Mouse (Mus musculus): ENCODE measurements around the gene Spaca4. TPM values are rescaled to one million over a fixed set of nuclear protein-coding genes. Genes with fewer than 3 reads are reported as not detected.

Gene Spaca4
- total RNA-seq, 1 experiment: 0.76 TPM

- no peak for DNase-seq (ENCODE audit: low read depth, low spot score)
- Histone ChIP-seq H3K27ac (ENCODE audit: insufficient read depth, low read depth, low read length, poor library complexity, severe bottlenecking) (no peak overlapping the region), H3K9ac (ENCODE audit: insufficient read depth, low read depth, low read length, poor library complexity, severe bottlenecking) (0 out of 2 replicates have a peak overlapping the region, but pooled peaks have one; percentile 8), H3K36me3 (ENCODE audit: control insufficient read depth, insufficient read depth, low read length, poor library complexity, severe bottlenecking) (peaks cover 29% of the 10 kb centered on the region), H3K4me1 (ENCODE audit: control insufficient read depth in 2 of 2, insufficient read depth in 2 of 2, low read length in 2 of 2, poor library complexity in 1 of 2) (peaks cover 5 to 35% of the 10 kb centered on the region in 2 experiments; a peak in 3 of 4 replicates), H3K9me3 (ENCODE audit: control insufficient read depth, insufficient read depth, low read depth, low read length) (no peaks in the 10 kb centered on the region), H3K4me3 (ENCODE audit: insufficient read depth in 1 of 2, low read depth in 1 of 2, low read length in 2 of 2, poor library complexity in 1 of 2, severe bottlenecking in 1 of 2) (peak overlapping the region in 1 of 2 experiments; percentile 5; a peak in 1 of 4 replicates)
- in situ Hi-C loops (cut with MboI; ENCODE audit: low sequenced_read_pairs in 2 of 2, unreplicated experiment in 2 of 2): no loop called here
- no peak for TF ChIP-seq MAFK (IDR thresholded peaks at IDR 0.05; ENCODE audit: insufficient read depth, low read depth, low read length)
- TF ChIP-seq HCFC1 (IDR thresholded peaks at IDR 0.05; ENCODE audit: borderline replicate concordance, insufficient read depth, low read length): no peak
- TF ChIP-seq ZNF384 (IDR thresholded peaks at IDR 0.05; ENCODE audit: low read depth, low read length): no peak
- TF ChIP-seq CHD2 (IDR thresholded peaks at IDR 0.05; ENCODE audit: low read depth, low read length): no peak
- no peak for TF ChIP-seq ZC3H11A (IDR thresholded peaks at IDR 0.05; ENCODE audit: borderline replicate concordance, low read depth, low read length)
Observed at GRCm38 (mm10) chr7:45710477-45711191, 15.0 kb downstream of the Spaca4 start.

- Histone ChIP-seq H3K9ac (ENCODE audit: insufficient read depth, low read depth, low read length, poor library complexity, severe bottlenecking) (no peak overlapping the region), H3K4me3 (ENCODE audit: insufficient read depth in 1 of 2, low read depth in 1 of 2, low read length in 2 of 2, poor library complexity in 1 of 2, severe bottlenecking in 1 of 2) (no peak overlapping the region), H3K27ac (ENCODE audit: insufficient read depth, low read depth, low read length, poor library complexity, severe bottlenecking) (no peak overlapping the region), H3K4me1 (ENCODE audit: control insufficient read depth in 2 of 2, insufficient read depth in 2 of 2, low read length in 2 of 2, poor library complexity in 1 of 2) (peaks cover 5 to 36% of the 10 kb centered on the region in 2 experiments; a peak in 3 of 4 replicates), H3K36me3 (ENCODE audit: control insufficient read depth, insufficient read depth, low read length, poor library complexity, severe bottlenecking) (peaks cover 29% of the 10 kb centered on the region), H3K9me3 (ENCODE audit: control insufficient read depth, insufficient read depth, low read depth, low read length) (no peaks in the 10 kb centered on the region)
- no peak for DNase-seq (ENCODE audit: low read depth, low spot score)
- no peak for TF ChIP-seq HCFC1 (IDR thresholded peaks at IDR 0.05; ENCODE audit: borderline replicate concordance, insufficient read depth, low read length)
- TF ChIP-seq CHD2 (IDR thresholded peaks at IDR 0.05; ENCODE audit: low read depth, low read length): no peak
- TF ChIP-seq ZNF384 (IDR thresholded peaks at IDR 0.05; ENCODE audit: low read depth, low read length): no peak
- TF ChIP-seq ZC3H11A (IDR thresholded peaks at IDR 0.05; ENCODE audit: borderline replicate concordance, low read depth, low read length): no peak
- TF ChIP-seq MAFK (IDR thresholded peaks at IDR 0.05; ENCODE audit: insufficient read depth, low read depth, low read length): no peak
- in situ Hi-C loops (cut with MboI; ENCODE audit: low sequenced_read_pairs in 2 of 2, unreplicated experiment in 2 of 2): no loop called here
Observed at GRCm38 (mm10) chr7:45709677-45710355, 15.8 kb downstream of the Spaca4 start.

GRCm38 (mm10) chr7:45709036-45709435, 16.6 kb downstream of the Spaca4 start:
- Histone ChIP-seq H3K4me3 (ENCODE audit: insufficient read depth in 1 of 2, low read depth in 1 of 2, low read length in 2 of 2, poor library complexity in 1 of 2, severe bottlenecking in 1 of 2) (no peak overlapping the region), H3K9ac (ENCODE audit: insufficient read depth, low read depth, low read length, poor library complexity, severe bottlenecking) (no peak overlapping the region), H3K27ac (ENCODE audit: insufficient read depth, low read depth, low read length, poor library complexity, severe bottlenecking) (no peak overlapping the region), H3K9me3 (ENCODE audit: control insufficient read depth, insufficient read depth, low read depth, low read length) (no peaks in the 10 kb centered on the region), H3K4me1 (ENCODE audit: control insufficient read depth in 2 of 2, insufficient read depth in 2 of 2, low read length in 2 of 2, poor library complexity in 1 of 2) (peaks cover 5 to 32% of the 10 kb centered on the region in 2 experiments; a peak in 3 of 4 replicates), H3K36me3 (ENCODE audit: control insufficient read depth, insufficient read depth, low read length, poor library complexity, severe bottlenecking) (peaks cover 29% of the 10 kb centered on the region)
- TF ChIP-seq MAFK (IDR thresholded peaks at IDR 0.05; ENCODE audit: insufficient read depth, low read depth, low read length) (no peak), HCFC1 (IDR thresholded peaks at IDR 0.05; ENCODE audit: borderline replicate concordance, insufficient read depth, low read length) (no peak)
- in situ Hi-C loops (cut with MboI; ENCODE audit: low sequenced_read_pairs in 2 of 2, unreplicated experiment in 2 of 2): no loop called here
- DNase-seq (ENCODE audit: low read depth, low spot score): no peak

GRCm38 (mm10) chr7:45708221-45708761, 17.3 kb downstream of the Spaca4 start:
- in situ Hi-C loops (cut with MboI; ENCODE audit: low sequenced_read_pairs in 2 of 2, unreplicated experiment in 2 of 2): no loop called here

More at GRCm38 (mm10) chr7:45708221-45708761, 17.3 kb downstream of the Spaca4 start:
- Histone ChIP-seq H3K36me3 (ENCODE audit: control insufficient read depth, insufficient read depth, low read length, poor library complexity, severe bottlenecking) (peaks cover 26% of the 10 kb centered on the region), H3K27ac (ENCODE audit: insufficient read depth, low read depth, low read length, poor library complexity, severe bottlenecking) (peak overlapping the region; percentile 15; the same call in 1 of the 2 replicates), H3K9me3 (ENCODE audit: control insufficient read depth, insufficient read depth, low read depth, low read length) (no peaks in the 10 kb centered on the region), H3K4me1 (ENCODE audit: control insufficient read depth in 2 of 2, insufficient read depth in 2 of 2, low read length in 2 of 2, poor library complexity in 1 of 2) (peaks cover 5 to 34% of the 10 kb centered on the region in 2 experiments; a peak in 3 of 4 replicates), H3K4me3 (ENCODE audit: insufficient read depth in 1 of 2, low read depth in 1 of 2, low read length in 2 of 2, poor library complexity in 1 of 2, severe bottlenecking in 1 of 2) (peak overlapping the region; percentile 56 to 70; a peak in 3 of 4 replicates), H3K9ac (ENCODE audit: insufficient read depth, low read depth, low read length, poor library complexity, severe bottlenecking) (peak overlapping the region; percentile 72; the same call in 1 of the 2 replicates)
- TF ChIP-seq CHD2 (IDR thresholded peaks at IDR 0.05; ENCODE audit: low read depth, low read length) (no peak), ZC3H11A (IDR thresholded peaks at IDR 0.05; ENCODE audit: borderline replicate concordance, low read depth, low read length) (no peak), HCFC1 (IDR thresholded peaks at IDR 0.05; ENCODE audit: borderline replicate concordance, insufficient read depth, low read length) (no peak), ZNF384 (IDR thresholded peaks at IDR 0.05; ENCODE audit: low read depth, low read length) (no peak), MAFK (IDR thresholded peaks at IDR 0.05; ENCODE audit: insufficient read depth, low read depth, low read length) (no peak)
- DNase-seq (ENCODE audit: low read depth, low spot score): no peak

Measured in ES-E14 (cell line).